Mouse (Mus musculus) mouse embryonic stem cell (cell line): Measurements from ENCODE around the gene Ifna15.

Experiments used
- in situ Hi-C, 2 experiments: fragments of 300-500 bp; cut with MboI; formaldehyde crosslinking; loops; 1 replicate in 1 of 2; 3 replicates in 1 of 2; pipeline ENCODE4 v1.14.3; 2019 to 2020; ENCODE audit warnings: low sequenced_read_pairs in 2 of 2, low pct_unique_long_range_greater_than_20kb in 1 of 2, mixed read lengths in 1 of 2; ENCODE audit not compliant: unreplicated experiment in 1 of 2

Gene Ifna15

DNA sequence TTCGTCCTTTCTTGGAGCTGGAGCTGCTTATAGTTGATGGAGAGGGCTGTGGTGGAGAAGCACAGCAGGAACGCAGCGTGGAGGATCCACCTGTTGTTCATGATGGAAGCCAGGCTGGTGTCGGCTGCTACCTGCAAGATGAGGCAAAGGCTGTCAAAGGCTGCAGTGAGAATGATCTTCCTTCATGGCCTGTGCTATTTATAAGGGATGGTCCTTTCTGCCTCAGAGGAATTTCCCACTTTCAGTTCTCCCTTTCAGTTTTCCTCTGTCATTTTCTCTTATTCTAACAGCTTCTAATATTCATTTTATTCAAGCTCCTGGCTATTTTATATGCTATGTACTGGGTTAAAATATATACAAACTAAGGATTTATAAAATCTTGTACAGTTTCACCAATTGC, 35.4 kb downstream of the Ifna15 start, which contains the start of gene Ifnb1:
Gene Ifnb1, minus strand, starts transcription at position 101 of the 400 bp plus-strand sequence.
- in situ Hi-C loops = no loop called here

DNA sequence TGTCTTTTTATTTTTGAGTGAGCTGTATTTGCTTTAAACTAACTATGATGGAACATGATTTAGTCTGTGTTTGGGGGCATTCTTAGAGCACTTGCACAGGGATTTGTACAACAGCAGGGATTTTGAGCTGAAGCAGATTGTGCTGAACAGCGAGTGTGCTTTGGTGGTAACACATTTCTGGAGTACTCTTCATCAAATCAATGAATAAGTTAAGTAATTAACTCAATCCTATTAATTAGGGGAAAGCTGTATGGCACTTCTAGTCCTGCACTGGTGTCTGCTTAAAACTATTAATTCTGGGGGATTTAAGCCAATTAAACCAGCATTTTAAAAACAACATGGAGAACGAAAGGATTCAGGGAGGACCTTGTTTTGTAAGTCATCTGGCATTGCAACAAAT, 40.1 kb downstream of the Ifna15 start:
- in situ Hi-C loops = no loop called here

DNA sequence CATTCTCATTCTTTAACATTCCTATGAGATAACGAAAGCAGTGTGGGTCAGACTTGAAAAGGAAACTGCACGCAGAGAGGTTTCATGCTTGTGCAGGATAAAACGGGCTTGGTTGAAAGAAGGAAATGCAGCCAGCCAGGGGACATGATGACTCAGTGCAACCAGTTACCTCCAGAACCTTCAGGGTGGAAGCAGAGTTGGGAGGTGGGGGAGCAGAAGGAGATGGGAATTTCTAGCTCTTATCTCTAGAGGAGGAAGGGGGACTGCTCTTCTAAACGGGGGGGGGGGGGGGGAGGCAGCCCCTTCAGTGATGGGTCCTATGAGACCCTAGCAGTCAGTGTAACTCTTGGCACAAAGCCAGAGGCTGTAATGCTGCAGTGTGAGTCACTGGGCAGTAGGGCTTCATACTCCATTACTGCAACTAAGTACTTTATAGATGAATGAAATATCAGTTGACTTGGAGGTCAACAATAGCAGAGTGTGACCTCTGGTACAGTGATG, 42.3 kb downstream of the Ifna15 start:
- in situ Hi-C loops = no loop called here

DNA sequence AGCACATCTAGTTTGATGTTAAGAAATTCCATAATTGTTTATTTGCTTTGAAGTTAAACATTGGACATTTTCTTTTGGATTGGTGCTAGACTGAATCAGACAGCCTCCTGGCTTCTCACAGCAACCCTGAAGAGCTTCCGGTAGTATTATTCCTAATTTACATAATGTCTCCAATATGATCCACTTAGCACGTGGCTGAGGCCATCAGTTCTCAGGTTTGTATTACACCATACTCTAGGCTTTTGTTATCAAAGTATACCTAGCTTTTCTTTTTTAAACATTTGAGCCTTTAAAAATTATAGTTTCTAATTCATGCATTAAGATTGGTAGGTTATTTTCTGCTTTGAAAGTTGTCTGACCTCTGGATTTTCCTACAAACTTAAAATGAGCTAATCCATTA, 42.8 kb downstream of the Ifna15 start:
- in situ Hi-C loops = no loop called here

DNA sequence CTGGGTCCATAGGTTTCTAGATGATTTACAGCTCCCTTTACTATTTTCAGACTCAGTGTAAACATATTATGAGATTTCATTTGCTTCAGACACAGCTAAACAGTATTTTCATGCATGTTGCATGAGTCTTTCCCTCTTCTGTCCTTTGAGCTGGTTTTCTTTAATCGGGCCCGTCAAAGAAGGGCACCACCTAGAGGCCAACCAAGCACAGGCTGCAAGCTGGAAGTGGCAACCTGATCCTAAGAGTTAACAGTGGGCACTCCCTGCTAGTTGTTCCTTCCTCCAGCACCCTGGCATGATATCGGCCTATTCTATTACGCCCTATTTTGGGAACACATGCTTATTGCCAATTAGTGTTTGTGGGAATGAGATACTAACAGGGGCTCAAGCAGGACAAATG, 43.6 kb downstream of the Ifna15 start:
- in situ Hi-C loops = no loop called here

DNA sequence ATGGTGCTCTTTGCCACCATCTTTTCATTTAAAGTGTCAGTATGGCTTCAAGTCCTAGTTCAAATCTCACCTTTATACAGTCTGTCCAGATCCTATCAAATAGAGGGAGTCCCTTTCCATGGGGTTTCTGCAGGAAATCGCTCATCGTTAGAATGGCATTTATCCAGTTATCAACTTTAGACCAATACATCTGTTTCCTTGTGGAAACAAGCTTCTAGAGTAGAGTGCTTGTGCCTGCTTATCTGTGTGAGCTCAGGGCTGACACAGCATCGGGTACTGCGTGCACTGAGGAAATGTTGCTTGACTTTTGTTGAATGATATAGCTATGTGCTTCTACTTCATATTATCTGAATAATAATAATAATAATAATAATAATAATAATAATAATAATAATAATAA, 44.3 kb downstream of the Ifna15 start:
- in situ Hi-C loops = no loop called here
